Mouse (Mus musculus) B cell, adult (primary cell): ENCODE measurements around the gene Pcare. TPM values are rescaled to one million over a fixed set of nuclear protein-coding genes. Genes with fewer than 3 reads are reported as not detected.

Experiments
- total RNA-seq: library from RNA; stranded (reverse); gene quantifications from 4 replicates; pipeline ENCODE4 v1.2.4, GENCODE M21; 2023; ENCODE audit not compliant: inconsistent age

Pcare gene
- total RNA-seq: not detected in 4 replicates

DNA sequence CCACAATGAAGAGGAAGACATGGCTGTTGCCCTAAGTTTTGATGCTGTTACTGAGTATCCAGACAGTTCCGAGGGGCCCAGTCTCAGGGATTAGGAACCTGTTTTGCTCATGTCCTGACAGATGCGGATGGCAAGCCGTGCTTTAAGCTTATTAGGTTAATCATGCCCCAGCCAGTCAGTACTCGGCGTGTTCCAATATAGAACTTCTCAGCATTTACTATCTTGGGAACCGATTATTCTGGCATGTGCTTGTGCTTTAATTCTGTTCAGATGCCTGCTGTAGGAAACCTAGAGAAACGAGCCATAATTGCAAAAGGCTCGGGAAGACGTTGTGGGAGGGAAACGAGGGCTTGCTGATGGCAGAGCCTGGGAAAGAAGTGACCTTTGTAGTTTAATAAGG lies at the start of gene Pcare:
Pcare (minus strand) TSS at position 64 of the 400 bp plus-strand sequence.

DNA sequence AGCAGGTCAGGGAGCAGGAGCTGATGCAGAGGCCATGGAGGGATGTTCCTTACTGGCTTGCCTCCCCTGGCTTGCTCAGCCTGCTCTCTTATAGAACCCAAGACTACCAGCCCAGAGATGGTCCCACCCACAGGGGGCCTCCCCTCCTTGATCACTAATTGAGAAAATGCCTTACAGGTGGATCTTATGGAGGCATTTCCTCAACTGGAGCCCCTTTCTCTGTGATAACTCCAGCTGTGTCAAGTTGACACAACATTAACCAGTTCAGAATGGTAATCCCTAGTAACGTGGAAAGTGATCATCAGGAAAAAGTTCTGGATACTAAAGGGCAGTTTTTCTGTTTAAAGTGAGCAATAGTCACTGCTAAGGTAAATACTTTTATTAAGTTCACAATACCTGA lies 15.5 kb upstream of the Pcare start, which contains the start of gene Clip4:
Clip4 (plus strand) TSS at position 301 of the 400 bp plus-strand sequence.

Other genes starting within 250 kb of the Pcare start
- gene Ndc80, start 226.0 kb downstream of the Pcare start, total RNA-seq: 10.1 to 15.7 TPM (median 11.1 TPM) in 4 replicates
- gene Spdya, start 200.8 kb downstream of the Pcare start, total RNA-seq: 0.58 TPM in 1 of 4 replicates, not detected in the others
- gene Wdr43, start 137.0 kb downstream of the Pcare start, total RNA-seq: 126 to 151 TPM (median 140 TPM) in 4 replicates
- gene Togaram2, start 79.6 kb downstream of the Pcare start, total RNA-seq: not detected in 4 replicates
- not detected in 4 replicates for gene Clip4, start 15.6 kb upstream of the Pcare start, total RNA-seq